Mouse (Mus musculus): ENCODE data around the gene Dgkz. TPM values are rescaled to one million over a fixed set of nuclear protein-coding genes. Genes with fewer than 3 reads are reported as not detected.

Dgkz gene
- total RNA-seq, 2 experiments from 2014 or later = 45.1 to 48.0 TPM

DNA sequence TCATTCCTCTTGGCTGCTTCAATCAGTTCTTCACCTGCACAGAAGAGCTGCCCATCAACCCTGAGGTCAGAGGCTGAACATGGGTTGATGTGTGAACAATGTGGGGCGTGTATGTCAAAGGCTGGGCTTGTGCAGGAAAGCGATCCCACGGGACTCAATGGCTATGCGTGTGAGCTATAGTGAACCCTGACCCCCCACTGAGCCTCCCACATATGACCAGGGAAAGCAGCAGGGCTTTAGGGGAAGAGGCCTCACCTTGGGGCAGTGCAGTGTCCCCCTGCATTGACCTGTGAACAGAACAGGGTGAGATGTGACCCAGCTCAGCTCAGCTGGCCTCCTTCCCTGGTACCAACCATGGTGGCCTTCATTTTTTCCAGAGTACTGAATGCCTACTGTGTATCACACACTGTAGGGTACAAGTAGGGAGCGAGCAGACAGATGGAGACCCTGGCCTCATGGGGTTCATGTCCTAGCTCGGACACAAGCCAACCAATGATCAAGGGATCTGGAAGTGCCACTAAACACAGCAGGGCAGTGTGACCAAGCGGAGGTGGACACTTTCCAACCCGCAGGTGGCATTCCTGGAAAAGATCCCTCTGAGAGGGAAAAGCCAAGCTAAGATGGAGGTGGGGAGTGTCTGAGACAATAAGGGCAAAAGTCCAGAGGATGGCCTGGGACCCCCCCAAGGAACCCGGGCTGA is 40.7 kb downstream of the Dgkz start:
- no peak for DNase-seq

DNA sequence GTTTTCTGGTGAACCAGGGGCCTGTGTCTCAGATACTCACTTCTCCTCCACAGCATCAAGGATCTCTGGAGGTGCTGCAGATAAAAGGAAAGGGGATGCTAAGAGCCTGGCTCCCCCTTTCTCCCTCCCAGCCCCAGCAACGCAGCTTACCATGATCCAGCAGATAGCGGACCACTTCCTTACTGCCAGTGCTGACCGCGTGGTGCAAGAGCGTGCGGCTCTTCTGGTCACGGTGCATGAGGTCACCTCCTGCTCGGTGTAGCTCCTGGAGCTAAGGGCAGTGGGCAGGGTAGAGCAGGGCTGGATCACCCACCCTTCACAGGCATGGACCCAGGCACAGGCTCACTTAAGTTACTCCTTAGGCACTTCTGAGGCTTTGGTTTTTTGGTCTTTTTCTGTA is 41.6 kb downstream of the Dgkz start:
- DNase-seq = no peak

DNA sequence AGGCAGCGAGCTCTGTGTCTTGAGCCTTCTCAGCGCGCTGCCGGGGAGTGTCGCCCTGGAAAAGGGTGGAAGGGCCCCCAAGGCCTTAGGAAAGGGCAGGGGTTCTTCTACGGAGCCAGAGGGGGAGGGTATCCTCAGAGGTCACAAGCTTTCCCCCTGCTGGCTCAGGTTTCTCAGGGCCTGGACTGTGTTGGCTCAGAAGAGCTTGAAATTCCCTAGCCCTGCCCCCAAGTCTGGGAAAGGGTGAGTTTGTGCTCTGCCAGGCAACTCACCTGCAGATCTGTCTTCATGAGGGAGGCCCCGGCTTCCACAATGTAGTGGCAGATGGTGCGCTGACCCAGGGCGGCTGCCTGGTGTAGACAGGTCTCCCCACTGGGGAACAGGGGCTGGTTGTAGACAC is 42.2 kb downstream of the Dgkz start:
- DNase-seq = no peak

DNA sequence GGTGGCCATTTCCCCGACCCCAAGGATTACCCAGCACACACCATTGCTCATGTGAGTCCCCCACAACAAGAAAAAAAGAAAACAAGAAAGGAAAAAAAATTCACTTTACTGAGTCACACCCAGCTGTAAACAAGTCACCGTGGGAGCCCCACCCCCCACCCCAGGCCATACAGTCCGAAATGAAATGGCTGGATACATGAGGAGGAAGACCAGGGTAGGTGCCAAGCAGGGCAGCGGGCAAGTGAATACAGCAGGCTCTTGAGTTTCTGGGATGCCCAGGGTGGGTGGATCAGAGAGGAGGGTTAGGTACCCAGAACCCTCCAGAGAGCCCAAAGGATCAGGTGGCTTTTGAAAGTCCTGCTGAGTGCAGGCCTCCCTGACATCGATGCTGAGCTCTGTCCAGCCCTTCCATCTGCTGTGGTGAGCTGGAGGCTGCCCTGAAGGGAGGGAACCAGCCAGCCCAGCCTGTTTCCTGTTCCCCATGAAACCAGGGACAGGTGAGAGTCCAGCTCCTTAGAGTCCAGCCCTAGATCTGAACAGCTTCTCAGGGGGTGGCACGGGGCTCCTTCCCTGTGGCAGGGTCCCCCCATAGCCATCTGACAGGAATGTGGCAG is 42.8 kb downstream of the Dgkz start:
- DNase-seq = no peak

DNA sequence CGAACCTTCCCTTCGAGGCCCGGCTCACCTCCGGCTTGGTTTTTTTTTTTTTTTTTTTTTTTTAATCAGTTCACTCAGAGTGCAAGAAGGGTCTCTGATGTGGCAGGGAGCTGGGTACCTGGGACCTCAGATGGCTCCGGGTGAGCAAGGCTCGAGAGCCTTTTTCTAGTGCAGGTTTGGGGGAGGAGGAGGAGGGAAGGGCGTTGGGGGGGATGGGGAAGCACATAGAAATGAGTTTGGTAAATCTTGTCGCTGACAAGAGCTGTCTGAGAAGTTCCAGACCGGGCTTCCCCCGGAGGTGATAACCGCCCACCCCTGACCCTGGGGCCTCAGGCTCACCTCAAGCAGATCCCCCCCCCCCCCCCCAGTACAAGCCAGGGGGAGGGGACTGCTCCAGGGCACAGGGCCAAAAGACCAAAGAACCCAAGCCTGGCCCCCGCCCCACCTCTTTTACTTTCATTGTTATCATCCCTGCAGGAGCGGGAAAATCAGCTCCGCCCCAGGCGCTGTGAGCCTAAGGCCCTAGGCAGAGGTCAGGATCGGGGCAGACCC is 43.4 kb downstream of the Dgkz start, which contains the start of gene Mdk:
Gene Mdk (minus strand): TSS at position 138 of the 552 bp plus-strand sequence.
- no peak for DNase-seq

DNA sequence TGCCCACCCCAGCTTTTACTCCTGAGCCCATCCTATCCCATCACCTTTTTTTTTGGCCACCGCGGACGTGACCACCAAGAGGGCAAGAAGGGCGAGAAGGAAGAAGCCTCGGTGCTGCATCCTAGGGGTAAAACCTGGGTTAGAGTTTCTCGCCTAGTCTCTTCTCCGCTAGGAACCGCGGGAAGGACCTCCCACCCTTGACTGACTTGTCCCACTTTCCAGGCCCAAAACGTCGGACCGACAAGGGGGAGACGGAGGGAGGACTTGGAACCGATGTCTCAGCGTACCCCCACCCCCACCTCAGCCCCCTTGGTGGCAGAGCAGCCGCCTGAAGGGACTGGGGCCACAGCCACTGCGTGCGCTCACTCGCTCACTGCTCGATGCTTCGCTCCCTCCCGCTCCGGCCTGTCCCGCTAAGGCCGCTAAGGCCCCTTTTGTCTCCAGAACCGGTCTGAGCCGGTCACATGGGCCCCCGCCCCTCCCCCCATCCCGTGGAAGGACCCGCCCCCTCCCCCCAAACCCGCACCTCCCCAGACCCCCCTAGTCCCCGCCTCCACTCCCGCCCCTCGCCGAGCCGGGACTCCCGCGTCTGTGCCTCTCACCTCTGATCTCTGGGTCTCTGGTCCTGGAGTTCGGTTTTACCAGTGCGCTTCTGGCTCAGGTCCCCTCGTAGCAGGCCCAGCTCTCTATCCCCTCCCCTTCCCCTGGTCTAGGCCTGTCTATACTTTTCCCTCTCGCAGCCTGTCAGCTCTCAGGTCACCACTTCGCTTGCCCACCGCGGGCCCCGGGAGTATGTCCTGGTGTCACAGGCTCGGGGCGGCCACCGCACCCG is 44.1 kb downstream of the Dgkz start:
- peak in 1 of 2 experiments; percentile 40 for DNase-seq

DNA sequence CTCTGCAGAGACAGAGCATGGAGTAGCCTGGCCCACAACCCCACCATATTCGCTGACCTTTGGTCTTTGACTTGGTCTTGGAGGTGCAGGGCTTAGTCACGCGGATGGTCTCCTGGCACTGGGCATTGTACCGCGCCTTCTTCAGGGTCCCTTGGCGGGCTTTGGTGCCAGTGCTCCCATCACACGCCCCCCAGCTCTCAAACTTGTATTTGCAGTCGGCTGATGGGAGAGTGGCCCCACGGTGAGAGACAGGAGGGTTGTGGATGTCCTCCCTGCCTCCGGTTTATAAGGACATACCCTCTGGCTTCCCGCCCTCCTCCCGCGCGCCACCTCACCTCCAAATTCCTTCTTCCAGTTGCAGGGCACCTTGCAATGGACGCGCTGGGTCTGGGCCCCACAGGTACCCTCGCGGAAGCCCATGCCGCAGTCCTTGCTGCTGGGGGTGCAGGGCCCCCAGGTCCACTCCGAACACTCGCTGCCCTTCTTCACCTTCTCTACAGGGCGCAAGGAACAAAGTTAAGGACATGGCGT is 44.8 kb downstream of the Dgkz start:
- DNase-seq = no peak

DNA sequence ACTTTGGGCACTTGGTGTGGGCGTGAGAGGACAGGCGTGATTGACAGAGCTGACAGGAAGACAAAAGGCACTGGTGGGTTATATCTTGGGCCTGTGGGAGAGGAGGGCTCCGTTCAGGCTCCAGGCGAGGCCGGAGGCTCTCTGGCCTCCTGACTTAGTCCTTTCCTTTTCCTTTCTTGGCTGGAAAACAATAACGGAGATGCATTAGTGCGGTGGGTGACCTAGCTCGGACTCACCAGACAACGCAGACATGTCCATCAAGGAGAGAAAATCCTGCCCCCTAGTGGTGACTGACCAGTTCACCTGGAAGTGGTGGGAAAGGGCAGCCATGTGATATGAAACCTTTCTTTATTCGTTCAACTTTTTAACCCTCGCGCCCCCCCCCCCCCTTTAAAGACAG is 45.7 kb downstream of the Dgkz start:
- DNase-seq = peak; percentile 70 to 81

DNA sequence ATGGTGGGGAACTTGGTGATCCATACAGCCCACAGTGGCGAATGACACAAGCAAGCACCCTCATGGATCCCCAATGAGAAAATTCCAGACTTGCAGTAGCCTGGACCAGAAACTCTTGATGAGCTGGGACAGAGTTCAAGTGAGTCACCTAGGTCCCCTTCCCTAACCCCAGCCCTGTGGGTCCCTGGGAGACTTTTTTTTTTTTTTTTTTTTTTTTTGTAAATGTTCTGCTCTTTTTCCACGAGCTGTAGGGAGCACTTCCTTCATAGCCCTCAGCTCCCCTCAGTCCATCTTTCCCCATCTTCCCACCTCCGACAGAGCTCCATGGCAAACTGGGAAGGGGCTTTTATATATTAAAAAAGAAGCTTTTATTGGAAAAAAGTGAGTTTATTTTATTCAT is 46.2 kb downstream of the Dgkz start:
- no peak for DNase-seq

DNA sequence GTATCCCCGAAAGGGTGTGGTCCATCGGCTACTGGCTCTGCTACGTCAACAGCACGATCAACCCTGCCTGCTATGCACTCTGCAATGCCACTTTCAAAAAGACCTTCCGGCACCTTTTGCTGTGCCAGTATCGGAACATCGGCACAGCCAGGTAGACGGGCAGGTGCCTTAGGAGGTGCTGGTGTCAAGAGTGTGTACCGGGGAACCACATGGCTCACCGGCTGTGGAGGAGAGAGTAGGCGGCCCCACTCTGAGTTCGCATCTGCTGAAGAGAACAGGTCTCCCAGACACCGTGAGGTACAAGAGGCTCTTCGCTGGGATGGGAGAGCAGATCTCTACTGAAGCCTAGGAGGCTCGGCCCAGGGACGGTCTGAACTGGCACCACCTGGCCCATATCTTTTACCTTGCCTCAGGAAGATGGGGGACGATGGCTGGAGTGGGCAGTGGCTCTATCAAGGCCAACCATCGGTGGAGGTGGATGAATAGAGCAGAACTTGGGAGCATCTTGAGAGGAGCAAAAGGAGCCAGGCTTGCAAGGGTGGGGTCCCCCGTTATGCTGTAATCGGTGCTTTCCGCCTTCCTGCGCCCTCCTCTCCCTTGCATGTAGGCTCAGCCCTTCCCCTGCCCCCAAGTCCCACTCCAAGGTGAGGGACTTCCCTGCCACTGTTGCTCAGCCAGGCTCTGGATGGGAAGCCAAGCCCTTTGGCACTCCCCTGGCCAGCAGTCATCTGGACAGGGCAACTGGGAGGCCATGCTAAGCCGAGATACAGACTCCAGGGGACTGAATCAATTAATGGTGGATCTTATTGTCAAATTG is 46.9 kb downstream of the Dgkz start:
- no peak for DNase-seq

DNA sequence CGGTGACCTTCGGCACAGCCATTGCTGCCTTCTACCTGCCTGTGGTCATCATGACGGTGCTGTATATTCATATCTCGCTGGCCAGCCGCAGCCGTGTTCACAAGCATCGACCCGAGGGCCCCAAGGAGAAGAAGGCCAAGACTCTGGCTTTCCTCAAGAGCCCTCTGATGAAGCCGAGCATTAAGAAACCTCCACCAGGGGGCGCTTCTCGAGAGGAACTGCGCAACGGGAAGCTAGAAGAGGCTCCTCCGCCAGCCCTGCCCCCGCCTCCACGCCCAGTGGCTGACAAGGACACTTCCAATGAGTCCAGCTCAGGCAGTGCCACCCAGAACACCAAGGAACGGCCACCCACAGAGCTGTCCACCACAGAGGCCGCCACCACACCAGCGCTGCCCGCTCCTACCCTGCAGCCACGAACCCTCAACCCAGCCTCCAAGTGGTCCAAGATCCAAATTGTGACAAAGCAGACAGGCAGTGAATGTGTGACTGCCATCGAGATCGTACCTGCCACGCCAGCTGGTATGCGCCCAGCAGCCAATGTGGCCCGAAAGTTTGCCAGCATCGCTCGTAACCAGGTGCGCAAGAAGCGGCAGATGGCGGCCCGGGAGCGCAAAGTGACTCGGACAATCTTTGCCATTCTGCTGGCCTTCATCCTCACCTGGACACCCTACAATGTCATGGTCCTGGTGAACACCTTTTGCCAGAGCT is 47.7 kb downstream of the Dgkz start:
- DNase-seq = peak; percentile 82 to 91

DNA sequence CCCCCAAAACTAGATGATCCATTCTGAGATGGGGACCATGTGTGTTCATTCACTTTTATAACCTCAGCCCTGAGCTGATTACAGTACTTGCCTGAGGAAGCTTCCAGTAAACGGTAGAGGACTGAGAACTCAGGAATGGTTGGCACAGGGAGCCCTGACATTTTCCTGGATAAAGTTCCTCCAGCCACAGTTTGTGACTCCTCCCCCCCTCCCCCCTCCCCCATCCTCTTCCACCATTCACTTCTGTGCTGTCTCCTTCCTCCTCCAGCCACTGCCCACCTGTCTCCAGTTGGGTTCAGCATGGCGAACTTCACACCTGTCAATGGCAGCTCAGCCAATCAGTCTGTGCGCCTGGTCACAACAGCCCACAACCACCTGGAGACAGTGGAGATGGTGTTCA is 48.7 kb downstream of the Dgkz start, which contains the start of gene Chrm4:
Gene Chrm4 (plus strand): TSS at position 301 of the 400 bp plus-strand sequence.
- DNase-seq = no peak

DNA sequence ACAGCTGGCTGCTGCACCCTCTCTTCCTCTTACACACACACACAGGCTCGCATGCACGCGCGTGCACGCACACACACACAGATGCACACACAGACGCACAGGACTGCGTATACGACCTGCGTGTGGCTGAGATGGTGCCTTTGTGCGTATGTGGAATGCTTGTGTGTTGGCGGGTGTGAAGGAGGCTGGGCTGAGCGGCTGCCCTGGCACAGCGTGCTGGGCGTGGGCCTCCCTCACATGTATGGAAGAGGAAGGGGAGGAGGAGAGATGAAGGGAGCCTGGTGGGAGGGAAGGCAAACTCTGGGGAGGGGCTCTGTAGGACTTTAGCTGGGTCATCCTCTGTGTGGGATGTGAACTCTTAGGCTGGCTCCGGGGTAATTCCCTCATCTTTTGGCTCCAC is 50.2 kb downstream of the Dgkz start:
- no peak for DNase-seq

DNA sequence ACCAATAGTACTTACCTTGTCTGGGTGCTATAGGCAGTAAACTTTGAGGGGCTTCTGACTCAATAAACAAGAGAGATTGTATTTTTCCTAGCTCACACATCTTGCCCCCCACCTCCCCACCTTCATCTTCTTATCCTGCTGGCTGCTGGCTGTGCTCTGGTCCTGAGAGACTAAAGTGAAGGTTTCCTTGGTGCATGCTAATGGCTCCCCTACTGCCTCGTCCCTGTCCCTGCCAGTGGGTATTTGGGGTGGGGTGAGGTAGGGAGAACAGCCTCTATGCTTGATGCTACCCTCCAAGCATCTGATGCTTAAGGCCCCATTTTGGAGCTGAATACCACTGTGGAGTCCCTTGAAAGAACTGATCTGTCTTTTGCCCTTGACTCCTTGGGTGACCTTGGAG is 50.9 kb downstream of the Dgkz start:
- DNase-seq = no peak

DNA sequence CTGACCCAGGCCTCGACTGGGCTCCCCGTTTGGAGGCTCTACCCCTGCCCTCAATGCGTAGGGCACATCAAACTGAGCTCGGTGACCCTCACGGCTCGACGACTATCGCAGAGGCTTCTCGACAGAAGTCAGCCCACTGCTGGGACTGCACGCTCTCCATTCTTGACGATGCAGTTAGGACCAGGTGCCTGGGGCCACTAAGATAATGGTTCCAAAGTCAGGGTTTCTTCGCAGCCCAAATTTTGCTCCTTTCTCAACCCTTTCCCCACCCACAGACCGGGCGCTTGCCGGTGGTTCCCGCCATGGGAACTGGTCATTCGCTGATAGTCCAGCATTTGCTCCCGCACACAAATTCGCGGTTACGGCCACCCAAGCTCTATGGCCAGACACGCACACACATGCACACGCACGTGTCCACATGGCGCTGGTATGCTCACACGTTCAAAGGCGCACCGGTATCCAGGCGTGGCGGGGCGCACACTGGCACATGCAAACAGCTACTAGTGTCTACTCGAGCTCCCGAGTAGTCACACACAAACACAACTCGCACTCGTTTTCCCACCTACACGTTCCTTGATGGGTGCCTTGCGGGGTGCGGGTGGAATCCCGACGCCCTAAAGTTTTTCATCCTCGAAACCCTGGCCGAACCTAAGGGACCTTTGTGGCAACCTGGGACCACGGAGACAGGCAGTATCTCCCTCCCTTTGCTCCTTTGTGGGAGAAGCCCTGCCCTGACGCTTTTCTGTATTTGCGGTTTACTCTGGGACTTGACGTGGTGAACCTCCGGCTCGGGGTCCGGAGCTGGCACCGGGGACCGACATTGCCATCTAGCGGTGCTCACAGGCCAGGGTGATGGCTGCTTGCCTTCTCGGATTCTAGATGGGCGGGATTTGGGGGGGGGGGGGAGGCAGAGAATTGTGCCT is 52.0 kb downstream of the Dgkz start:
- DNase-seq = peak; percentile 82 to 85

DNA sequence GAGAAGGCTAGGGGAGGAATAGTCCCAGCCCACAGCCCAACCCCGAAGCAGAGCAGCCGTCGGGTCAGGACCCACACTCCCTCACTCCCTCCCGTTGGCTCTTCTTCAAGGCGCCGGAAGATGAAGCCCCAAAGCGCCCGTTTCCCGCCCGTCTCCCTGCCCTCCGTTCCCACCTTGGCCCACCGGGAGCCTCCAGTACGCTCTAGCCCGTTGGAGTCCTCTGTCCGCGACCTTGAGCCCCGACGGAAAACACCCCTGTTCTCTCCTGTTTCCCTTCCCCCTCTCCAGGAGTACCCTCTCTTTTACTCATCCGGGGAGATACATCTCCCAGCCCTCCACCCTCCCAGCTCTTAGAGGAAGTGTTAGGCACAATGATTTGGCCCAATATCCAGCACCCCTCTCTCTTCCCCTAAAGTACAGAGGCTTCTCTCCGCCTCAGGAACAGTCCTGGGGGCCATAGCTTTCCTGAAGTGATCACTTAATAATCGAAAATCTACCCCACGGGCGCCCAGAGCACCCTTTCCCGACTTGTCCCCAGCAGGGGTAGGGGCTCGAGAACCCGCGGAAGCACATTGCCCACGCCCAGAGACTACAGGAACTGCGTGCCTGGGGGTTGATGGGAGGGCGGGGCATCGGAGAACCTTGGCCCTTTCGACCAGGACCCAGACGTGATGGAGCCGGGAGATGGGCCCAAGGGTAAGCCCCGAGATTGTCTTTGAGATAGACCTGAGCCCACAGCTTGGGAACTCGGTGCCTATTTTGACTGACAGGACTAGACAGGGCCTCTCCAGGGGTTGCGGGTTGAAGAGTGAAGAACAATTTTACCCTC is 52.9 kb downstream of the Dgkz start:
- no peak for DNase-seq

DNA sequence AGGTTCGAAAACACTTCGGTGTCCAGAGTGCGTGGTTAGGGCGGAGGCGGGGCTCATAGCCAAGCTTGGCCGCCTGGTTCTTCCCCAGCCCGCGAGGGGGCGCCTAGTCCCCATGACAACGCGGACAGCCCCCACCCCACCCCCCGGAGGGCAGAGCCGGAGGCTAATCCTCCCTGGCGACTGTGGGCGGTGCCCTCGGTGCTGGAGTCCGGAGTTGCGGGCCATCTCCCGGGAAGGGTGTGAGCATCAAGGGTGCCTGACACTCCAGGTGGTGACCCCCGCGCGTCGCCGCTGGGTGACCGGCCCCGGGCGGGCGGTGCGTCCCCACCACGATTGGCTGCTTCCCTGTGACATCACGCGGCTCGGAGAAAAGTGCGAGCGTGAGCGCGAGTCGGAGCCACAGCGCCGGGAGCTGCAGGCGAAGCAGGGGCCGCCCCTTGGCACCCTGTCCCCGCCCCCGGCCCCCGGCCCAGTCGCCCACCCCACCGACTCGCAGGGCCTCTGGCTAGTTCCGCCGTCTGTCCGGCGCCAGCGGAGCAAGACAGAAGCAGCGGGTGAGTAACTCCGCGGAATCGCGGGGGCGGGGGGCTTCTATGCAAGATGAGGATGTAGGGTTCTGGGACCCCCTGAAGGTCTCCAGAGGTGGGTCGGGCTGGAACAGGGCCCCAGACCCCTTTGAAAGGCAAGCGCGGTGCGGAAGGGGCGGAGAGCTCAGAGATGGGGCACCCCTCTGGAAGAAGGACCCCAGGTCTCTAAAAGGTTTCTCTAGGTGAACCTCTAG is 53.7 kb downstream of the Dgkz start:
- peak; percentile 58 to 73 for DNase-seq

Measured in adrenal gland, postnatal 36 days (tissue).